Mouse (Mus musculus): Measurements from ENCODE around the gene Des. TPM values are rescaled to one million over a fixed set of nuclear protein-coding genes. Genes with fewer than 3 reads are reported as not detected.
A peak's percentile ranks its signal among the peaks of the same experiment; 100 is the strongest.

Des gene
- total and polyA plus RNA-seq, 3 experiments, result 9.3 to 18.9 (median 11.7) TPM

- TF ChIP-seq TCF12 (IDR thresholded peaks at IDR 0.05; ENCODE audit: low read depth, low read length), result peak; percentile 42; the same call in 1 of the 2 replicates
- TF ChIP-seq USF2 (conservative IDR thresholded peaks at IDR 0.05; ENCODE audit: low read depth, low read length), result no peak
- TF ChIP-seq JUND (conservative IDR thresholded peaks at IDR 0.05; ENCODE audit: low read depth, low read length), result no peak
- TF ChIP-seq BHLHE40 (IDR thresholded peaks at IDR 0.05; ENCODE audit: low read depth, low read length), result no peak
- no peak for TF ChIP-seq ZKSCAN1 (IDR thresholded peaks at IDR 0.05; ENCODE audit: borderline replicate concordance, low read depth, low read length)
- 0 out of 2 replicates have a peak, but pooled peaks have one; percentile 5 for TF ChIP-seq MXI1 (IDR thresholded peaks at IDR 0.05; ENCODE audit: low read depth, low read length)
- no peak for TF ChIP-seq USF1 (IDR thresholded peaks at IDR 0.05; ENCODE audit: low read depth, low read length)
- no peak for TF ChIP-seq PAX5 (IDR thresholded peaks at IDR 0.05; ENCODE audit: low read length)
- TF ChIP-seq TBP (conservative IDR thresholded peaks at IDR 0.05; ENCODE audit: low read depth, low read length), result peak; percentile 43; the same call in 1 of the 2 replicates
- TF ChIP-seq SIN3A (IDR thresholded peaks at IDR 0.05; ENCODE audit: low read length), result peak; percentile 72; the same call in 1 of the 2 replicates
- TF ChIP-seq CHD1 (IDR thresholded peaks at IDR 0.05; ENCODE audit: low read depth, low read length), result no peak
- 0 out of 2 replicates have a peak, but pooled peaks have one; percentile 35 for TF ChIP-seq ELF1 (IDR thresholded peaks at IDR 0.05; ENCODE audit: low read depth, low read length)
Observed at GRCm38 (mm10) chr1:75316861-75317240, 43.3 kb upstream of the Des start (continued).

DNA sequence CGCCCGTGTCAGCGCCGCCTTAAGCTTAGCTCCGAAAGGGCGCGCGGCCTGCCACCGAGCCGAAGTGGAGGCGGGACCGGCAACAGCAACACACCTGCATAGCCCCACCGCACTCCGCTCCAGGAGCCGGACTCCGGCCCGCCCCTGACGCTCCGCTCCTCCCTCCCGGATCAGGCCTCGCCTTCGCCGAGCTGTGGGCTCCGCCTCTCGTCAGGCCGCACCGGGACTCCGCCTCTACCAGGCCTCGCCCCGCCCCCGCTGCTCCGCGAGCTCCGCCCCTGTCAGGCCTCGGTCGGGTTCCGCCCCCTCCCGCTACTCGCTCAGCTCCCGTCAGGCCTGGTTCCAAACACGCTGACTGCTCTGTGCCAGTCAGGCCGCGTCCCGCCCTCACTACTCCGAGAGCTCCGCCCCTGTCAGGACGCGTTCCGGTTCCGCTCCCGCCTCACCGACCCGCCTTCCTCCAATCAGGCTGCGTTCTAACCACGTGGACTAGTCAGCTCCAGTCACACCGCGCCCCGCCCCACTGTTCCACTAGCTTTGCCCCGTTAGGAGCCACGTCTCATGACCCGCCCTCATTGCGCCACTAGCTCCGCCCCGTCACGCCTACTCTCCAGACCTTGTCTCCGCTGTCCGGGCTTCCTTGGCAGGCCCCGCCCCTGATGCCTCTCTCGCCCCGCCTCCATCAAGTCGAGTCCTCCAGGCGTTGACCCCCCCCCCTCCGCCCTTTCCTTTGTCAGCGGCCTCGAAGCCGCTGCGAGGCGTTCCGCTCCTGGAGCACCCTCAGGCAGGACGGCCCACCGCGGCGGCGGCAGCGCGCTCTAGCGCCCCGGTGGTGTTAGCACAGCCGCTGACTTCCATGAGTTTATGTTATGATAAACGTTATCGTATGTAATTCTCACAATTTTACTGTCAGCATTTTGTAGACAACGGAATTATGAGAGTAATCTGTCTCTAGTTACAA is 42.6 kb upstream of the Des start, which contains the start of gene Dnpep:
Gene Dnpep, minus strand, starts transcription at position 750 of the 961 bp plus-strand sequence.
- peak within 1 kb of the TSS; percentile 63; the same call in 1 of the 2 replicates for H3K4me2 ChIP-seq (ENCODE audit: insufficient read depth, low read depth, poor library complexity, severe bottlenecking)
- peak; percentile 100 for DNase-seq (ENCODE audit: extremely low read depth)
- peak within 1 kb of the TSS; percentile 64 to 87 (median 86) for H3K4me3 ChIP-seq (replicated peaks in 1 of 3; ENCODE audit: low read depth in 2 of 3, low read length in 2 of 3, poor library complexity in 1 of 3)
- H3K79me2 ChIP-seq (replicated peaks; ENCODE audit: control insufficient read depth, extremely low read depth, insufficient read depth, poor library complexity, severe bottlenecking), result no peaks in the 10 kb centered on the region
- peak within 1 kb of the TSS; percentile 86 for H3K27ac ChIP-seq (ENCODE audit: insufficient read depth, low read depth)
- H3K27me3 ChIP-seq (replicated peaks), result no peaks in the 10 kb centered on the region
- in situ Hi-C loops (cut with MboI; ENCODE audit: low pct_ligation_motif_present, low pct_unique_long_range_greater_than_20kb, low sequenced_read_pairs), result no loop called here
- H3K4me1 ChIP-seq (ENCODE audit: control insufficient read depth in 1 of 2, insufficient read depth in 2 of 2), result peaks cover 6 to 27% of the 10 kb centered on the region in 2 experiments
- peaks cover 16 to 30% of the 10 kb centered on the region in 2 experiments for H3K36me3 ChIP-seq (replicated peaks in 1 of 2; ENCODE audit: control insufficient read depth in 1 of 2, insufficient read depth in 1 of 2, low read length in 1 of 2)
- H3K9me3 ChIP-seq (replicated peaks; ENCODE audit: low read length), result peaks cover 2% of the 10 kb centered on the region
- dilution Hi-C loops (cut with MboI; ENCODE audit: extremely low pct_ligation_motif_present, extremely low pct_unique_long_range_greater_than_20kb, low sequenced_read_pairs), result no loop called here
- H3K9ac ChIP-seq (ENCODE audit: insufficient read depth, low read depth), result peak within 1 kb of the TSS; percentile 85
- TF ChIP-seq ZNF384 (IDR thresholded peaks at IDR 0.05; ENCODE audit: low read depth, low read length), result no peak
- peak; percentile 9; the same call in 1 of the 2 replicates for TF ChIP-seq MEF2A (IDR thresholded peaks at IDR 0.05; ENCODE audit: borderline replicate concordance, low read depth, low read length)
- TF ChIP-seq SMC3 (IDR thresholded peaks at IDR 0.05; ENCODE audit: low read depth, low read length), result no peak; the same call in 1 of the 2 replicates
- TF ChIP-seq MAZ (IDR thresholded peaks at IDR 0.05; ENCODE audit: low read depth, low read length), result peak; percentile 91
- TF ChIP-seq HCFC1 (IDR thresholded peaks at IDR 0.05; ENCODE audit: low read depth, low read length), result peak; percentile 76
- no peak for TF ChIP-seq BHLHE40 (IDR thresholded peaks at IDR 0.05; ENCODE audit: low read depth, low read length)
- peak; percentile 54; the same call in 1 of the 2 replicates for TF ChIP-seq KAT2A (IDR thresholded peaks at IDR 0.05; ENCODE audit: insufficient replicate concordance, low read length)
- TF ChIP-seq PAX5 (IDR thresholded peaks at IDR 0.05; ENCODE audit: low read length), result no peak
- TF ChIP-seq ELF1 (IDR thresholded peaks at IDR 0.05; ENCODE audit: low read depth, low read length), result peak; percentile 84
- TF ChIP-seq SIN3A (IDR thresholded peaks at IDR 0.05; ENCODE audit: low read length), result no peak; the same call in 1 of the 2 replicates
- TF ChIP-seq USF2 (conservative IDR thresholded peaks at IDR 0.05; ENCODE audit: low read depth, low read length), result peak; percentile 80
- TF ChIP-seq MAX (IDR thresholded peaks at IDR 0.05; ENCODE audit: low read length), result peak; percentile 96
- no peak for TF ChIP-seq POLR2AphosphoS2 (IDR thresholded peaks at IDR 0.05; ENCODE audit: low read depth, low read length)
- TF ChIP-seq ZMIZ1 (IDR thresholded peaks at IDR 0.05; ENCODE audit: low read depth, low read length), result peak; percentile 57; the same call in 1 of the 2 replicates
- peak; percentile 61 for TF ChIP-seq POLR2A (IDR thresholded peaks at IDR 0.05; ENCODE audit: low read depth, low read length)
- TF ChIP-seq USF1 (IDR thresholded peaks at IDR 0.05; ENCODE audit: low read depth, low read length), result peak; percentile 92
- TF ChIP-seq EP300 (IDR thresholded peaks at IDR 0.05; ENCODE audit: low read length), result no peak
- TF ChIP-seq E2F4 (IDR thresholded peaks at IDR 0.05; ENCODE audit: insufficient replicate concordance, low read depth, low read length), result no peak
- TF ChIP-seq NRF1 (IDR thresholded peaks at IDR 0.05; ENCODE audit: low read depth, low read length), result peak; percentile 45
- TF ChIP-seq NELFE (IDR thresholded peaks at IDR 0.05; ENCODE audit: low read depth, low read length), result peak; percentile 64
- no peak for TF ChIP-seq IRF4 (IDR thresholded peaks at IDR 0.05; ENCODE audit: low read depth, low read length)
- TF ChIP-seq CHD1 (IDR thresholded peaks at IDR 0.05; ENCODE audit: low read depth, low read length), result no peak
- no peak for TF ChIP-seq MYC (IDR thresholded peaks at IDR 0.05; ENCODE audit: low read depth, low read length)
- no peak for TF ChIP-seq ZKSCAN1 (IDR thresholded peaks at IDR 0.05; ENCODE audit: borderline replicate concordance, low read depth, low read length)
- TF ChIP-seq RAD21 (IDR thresholded peaks at IDR 0.05; ENCODE audit: low read depth, low read length), result peak; percentile 8
- TF ChIP-seq CTCF (conservative IDR thresholded peaks at IDR 0.05 in 1 of 2, IDR thresholded peaks at IDR 0.05 in 1 of 2; ENCODE audit: low read depth in 2 of 2, low read length in 2 of 2), result peak; percentile 29 to 79; a peak in 3 of 4 replicates
- no peak for TF ChIP-seq RCOR1 (conservative IDR thresholded peaks at IDR 0.05; ENCODE audit: low read depth, low read length)
- no peak for TF ChIP-seq ETS1 (conservative IDR thresholded peaks at IDR 0.05; ENCODE audit: low read depth, low read length)
- TF ChIP-seq ZC3H11A (IDR thresholded peaks at IDR 0.05; ENCODE audit: low read depth, low read length), result no peak

All from CH12.LX (cell line).